ENCODE assay signal across 11 mouse cellular contexts in genomic region chr10:128773685-128774084, GRCm38 (mm10). TPM values are rescaled to one million over a fixed set of nuclear protein-coding genes. Genes with fewer than 3 reads are reported as not detected.
A peak's percentile ranks its signal among the peaks of the same experiment; 100 is the strongest.
DNase-seq lines count a peak whose midpoint lies in the region; ATAC-seq and TF ChIP-seq lines count a peak whose summit lies in the region.
"Had no signal": no experiment of that assay in that cellular context is flagged by ENCODE, and none has a peak within 500 bp of the region (broad histone marks: within the 10 kb centered on the region; RNA-seq: fewer than 3 reads in every experiment).

No protein-coding gene starts in this region.

- no peak overlapping the region for H3K4me3 ChIP-seq in intestine, postnatal 0 days (ENCODE audit: low read depth, low read length)
- H3K4me3 ChIP-seq in intestine, embryonic 15.5 days (replicated peaks): no peak overlapping the region
- H3K4me3 ChIP-seq in E14TG2a.4 (replicated peaks; ENCODE audit: low read length): no peak overlapping the region
- H3K4me3 ChIP-seq in embryonic facial prominence, embryonic 10.5 days: no peak overlapping the region
- H3K4me3 ChIP-seq: heart, embryonic 15.5 days had no signal

- DNase-seq in 3T3-L1 (ENCODE audit: low read depth, low spot score): peak; percentile 65
- DNase-seq in embryonic facial prominence, embryonic 10.5 days (ENCODE audit: low spot score): peak; percentile 17
- DNase-seq in urinary bladder, postnatal 4 days (ENCODE audit: low spot score in 2 of 2): no peak
- no peak for DNase-seq in right cerebral cortex, postnatal 25 days
- DNase-seq: lung, postnatal 36 days; thymus, postnatal 14 days had no signal

- no peak for ATAC-seq in intestine, postnatal 0 days
- no peak for ATAC-seq in intestine, embryonic 15.5 days
- ATAC-seq in frontal cortex, adult (ENCODE audit: low TSS enrichment): no peak

- H3K9ac ChIP-seq in intestine, postnatal 0 days (ENCODE audit: low read depth, low read length): no peak overlapping the region
- H3K9ac ChIP-seq in intestine, embryonic 15.5 days: no peak overlapping the region
- H3K9ac ChIP-seq: heart, embryonic 15.5 days had no signal

- H3K27ac ChIP-seq in intestine, postnatal 0 days (ENCODE audit: low read depth, low read length): no peak overlapping the region
- no peak overlapping the region for H3K27ac ChIP-seq in intestine, embryonic 15.5 days
- no peak overlapping the region for H3K27ac ChIP-seq in embryonic facial prominence, embryonic 10.5 days (replicated peaks)
- H3K27ac ChIP-seq: heart, embryonic 15.5 days had no signal

- no peaks in the 10 kb centered on the region for H3K4me1 ChIP-seq in intestine, postnatal 0 days (replicated peaks; ENCODE audit: control insufficient read depth, insufficient read depth, low read length)
- H3K4me1 ChIP-seq in intestine, embryonic 15.5 days (replicated peaks): no peaks in the 10 kb centered on the region
- H3K4me1 ChIP-seq in E14TG2a.4 (replicated peaks; ENCODE audit: low read depth, low read length): no peaks in the 10 kb centered on the region
- peaks cover 14% of the 10 kb centered on the region for H3K4me1 ChIP-seq in embryonic facial prominence, embryonic 10.5 days
- H3K4me1 ChIP-seq: heart, embryonic 15.5 days had no signal

- no peaks in the 10 kb centered on the region for H3K9me3 ChIP-seq in intestine, postnatal 0 days (ENCODE audit: control insufficient read depth)
- H3K9me3 ChIP-seq in intestine, embryonic 15.5 days: no peaks in the 10 kb centered on the region
- H3K9me3 ChIP-seq in E14TG2a.4 (ENCODE audit: low read length): no peaks in the 10 kb centered on the region
- no peaks in the 10 kb centered on the region for H3K9me3 ChIP-seq in embryonic facial prominence, embryonic 10.5 days
- H3K9me3 ChIP-seq: heart, embryonic 15.5 days had no signal

- H3K4me2 ChIP-seq in intestine, postnatal 0 days (replicated peaks; ENCODE audit: low read depth): no peak overlapping the region
- no peak overlapping the region for H3K4me2 ChIP-seq in intestine, embryonic 15.5 days (replicated peaks)
- H3K4me2 ChIP-seq: heart, embryonic 15.5 days had no signal

- peak; percentile 58 for TF ChIP-seq CTCF in intestine, postnatal 0 days (IDR thresholded peaks at IDR 0.05; ENCODE audit: low read depth)
- TF ChIP-seq CTCF in E14TG2a.4 (conservative IDR thresholded peaks at IDR 0.05; ENCODE audit: low read length): peak; percentile 30

- no peaks in the 10 kb centered on the region for H3K27me3 ChIP-seq in intestine, postnatal 0 days (replicated peaks; ENCODE audit: control insufficient read depth, insufficient read depth, low read length)
- H3K27me3 ChIP-seq in intestine, embryonic 15.5 days (replicated peaks): no peaks in the 10 kb centered on the region
- no peaks in the 10 kb centered on the region for H3K27me3 ChIP-seq in E14TG2a.4 (ENCODE audit: insufficient read depth, low read length)
- H3K27me3 ChIP-seq in embryonic facial prominence, embryonic 10.5 days (replicated peaks; ENCODE audit: low read depth, poor library complexity, severe bottlenecking): no peaks in the 10 kb centered on the region
- H3K27me3 ChIP-seq: heart, embryonic 15.5 days had no signal

- 28% methylated on average over 5 of the region's 5 CpGs for WGBS in intestine, postnatal 0 days
- WGBS in intestine, embryonic 15.5 days: 24% methylated on average over 5 of the region's 5 CpGs
- 21% methylated on average over 5 of the region's 5 CpGs for WGBS in embryonic facial prominence, embryonic 10.5 days

- H3K36me3 ChIP-seq in intestine, postnatal 0 days (ENCODE audit: control insufficient read depth, insufficient read depth): no peaks in the 10 kb centered on the region
- H3K36me3 ChIP-seq in intestine, embryonic 15.5 days: no peaks in the 10 kb centered on the region
- H3K36me3 ChIP-seq in E14TG2a.4 (ENCODE audit: insufficient read depth, low read length): peaks cover 8% of the 10 kb centered on the region; the same call in 1 of the 2 replicates
- H3K36me3 ChIP-seq in embryonic facial prominence, embryonic 10.5 days (replicated peaks): no peaks in the 10 kb centered on the region; the same call in 1 of the 2 replicates
- H3K36me3 ChIP-seq: heart, embryonic 15.5 days had no signal

RNA-seq across cellular contexts. Expression of gene Mmp19, which starts 17.0 kb away (rescaled TPM):
- polyA plus RNA-seq in intestine, postnatal 0 days (2015; fragmentation: Nextera tagmentation; extraction: Ambion mirVana): 0.97 and 1.4 TPM in 2 replicates
- 0.60 and 1.0 TPM in 2 replicates for polyA plus RNA-seq in intestine, embryonic 15.5 days (2015; fragmentation: Nextera tagmentation; extraction: Ambion mirVana)
- 0.26 and 0.30 TPM in 2 replicates for polyA plus RNA-seq in embryonic facial prominence, embryonic 10.5 days (2016; fragmentation: Nextera tagmentation; extraction: Ambion mirVana)

RNA-seq across cellular contexts. Expression of gene Pym1, which starts 26.0 kb away (rescaled TPM):
- polyA plus RNA-seq in intestine, postnatal 0 days (2015; fragmentation: Nextera tagmentation; extraction: Ambion mirVana): 22.3 and 22.7 TPM in 2 replicates
- 32.9 and 34.1 TPM in 2 replicates for polyA plus RNA-seq in intestine, embryonic 15.5 days (2015; fragmentation: Nextera tagmentation; extraction: Ambion mirVana)
- polyA plus RNA-seq in embryonic facial prominence, embryonic 10.5 days (2016; fragmentation: Nextera tagmentation; extraction: Ambion mirVana): 56.6 and 60.0 TPM in 2 replicates

RNA-seq across cellular contexts. Expression of gene Dgka, which starts 29.0 kb away (rescaled TPM):
- 7.1 and 8.2 TPM in 2 replicates for polyA plus RNA-seq in intestine, postnatal 0 days (2015; fragmentation: Nextera tagmentation; extraction: Ambion mirVana)
- polyA plus RNA-seq in intestine, embryonic 15.5 days (2015; fragmentation: Nextera tagmentation; extraction: Ambion mirVana): 7.1 and 7.4 TPM in 2 replicates
- 5.2 and 6.3 TPM in 2 replicates for polyA plus RNA-seq in embryonic facial prominence, embryonic 10.5 days (2016; fragmentation: Nextera tagmentation; extraction: Ambion mirVana)

RNA-seq across cellular contexts. Expression of gene Dnajc14, which starts 30.2 kb away (rescaled TPM):
- 28.2 and 31.8 TPM in 2 replicates for polyA plus RNA-seq in intestine, postnatal 0 days (2015; fragmentation: Nextera tagmentation; extraction: Ambion mirVana)
- 44.6 and 47.6 TPM in 2 replicates for polyA plus RNA-seq in intestine, embryonic 15.5 days (2015; fragmentation: Nextera tagmentation; extraction: Ambion mirVana)
- 51.9 and 53.7 TPM in 2 replicates for polyA plus RNA-seq in embryonic facial prominence, embryonic 10.5 days (2016; fragmentation: Nextera tagmentation; extraction: Ambion mirVana)

RNA-seq across cellular contexts. Expression of gene Tmem198b, which starts 30.5 kb away (rescaled TPM):
- 5.1 and 5.7 TPM in 2 replicates for polyA plus RNA-seq in intestine, postnatal 0 days (2015; fragmentation: Nextera tagmentation; extraction: Ambion mirVana)
- 11.2 and 12.7 TPM in 2 replicates for polyA plus RNA-seq in intestine, embryonic 15.5 days (2015; fragmentation: Nextera tagmentation; extraction: Ambion mirVana)
- polyA plus RNA-seq in embryonic facial prominence, embryonic 10.5 days (2016; fragmentation: Nextera tagmentation; extraction: Ambion mirVana): 16.9 and 17.9 TPM in 2 replicates

Comparison
In these comparisons a context has a peak if more than half of its experiments do, and no peak if none do; other contexts are left out.
1. DNase-seq: peak in 3T3-L1 (single experiment) and embryonic facial prominence, embryonic 10.5 days (single experiment); none in urinary bladder, postnatal 4 days (0 of 2) and right cerebral cortex, postnatal 25 days (single experiment).